Mouse (Mus musculus): Measurements from ENCODE around the gene Pde4a. TPM values are rescaled to one million over a fixed set of nuclear protein-coding genes. Genes with fewer than 3 reads are reported as not detected.

Gene Pde4a
- total RNA-seq, 1 experiment, result 3.2 TPM

GRCm38 (mm10) chr9:21125502-21126258, 39.8 kb upstream of the Pde4a start:
- Histone ChIP-seq H3K36me3 (ENCODE audit: control insufficient read depth, insufficient read depth, low read length, poor library complexity, severe bottlenecking) (no peaks in the 10 kb centered on the region; the same call in 1 of the 2 replicates), H3K4me3 (ENCODE audit: insufficient read depth in 1 of 2, low read depth in 1 of 2, low read length in 2 of 2, poor library complexity in 1 of 2, severe bottlenecking in 1 of 2) (no peak overlapping the region), H3K4me1 (ENCODE audit: control insufficient read depth in 2 of 2, insufficient read depth in 2 of 2, low read length in 2 of 2, poor library complexity in 1 of 2) (peaks cover 0 to 2% of the 10 kb centered on the region in 2 experiments; a peak in 2 of 4 replicates), H3K27ac (ENCODE audit: insufficient read depth, low read depth, low read length, poor library complexity, severe bottlenecking) (no peak overlapping the region), H3K9ac (ENCODE audit: insufficient read depth, low read depth, low read length, poor library complexity, severe bottlenecking) (no peak overlapping the region), H3K9me3 (ENCODE audit: control insufficient read depth, insufficient read depth, low read depth, low read length) (no peaks in the 10 kb centered on the region)
- no peak for DNase-seq (ENCODE audit: low read depth, low spot score)
- no peak for TF ChIP-seq CHD2 (IDR thresholded peaks at IDR 0.05; ENCODE audit: low read depth, low read length)
- in situ Hi-C loops (cut with MboI; ENCODE audit: low sequenced_read_pairs in 2 of 2, unreplicated experiment in 2 of 2), result no loop called here

GRCm38 (mm10) chr9:21126259-21126627, 39.3 kb upstream of the Pde4a start:
- no peak overlapping the region for H3K9ac ChIP-seq (ENCODE audit: insufficient read depth, low read depth, low read length, poor library complexity, severe bottlenecking)
- peaks cover 0 to 2% of the 10 kb centered on the region in 2 experiments; a peak in 2 of 4 replicates for H3K4me1 ChIP-seq (ENCODE audit: control insufficient read depth in 2 of 2, insufficient read depth in 2 of 2, low read length in 2 of 2, poor library complexity in 1 of 2)
- no peak overlapping the region for H3K27ac ChIP-seq (ENCODE audit: insufficient read depth, low read depth, low read length, poor library complexity, severe bottlenecking)
- no peak for DNase-seq (ENCODE audit: low read depth, low spot score)
- TF ChIP-seq CHD2 (IDR thresholded peaks at IDR 0.05; ENCODE audit: low read depth, low read length) (no peak), ZC3H11A (IDR thresholded peaks at IDR 0.05; ENCODE audit: borderline replicate concordance, low read depth, low read length) (no peak), ZNF384 (IDR thresholded peaks at IDR 0.05; ENCODE audit: low read depth, low read length) (no peak), HCFC1 (IDR thresholded peaks at IDR 0.05; ENCODE audit: borderline replicate concordance, insufficient read depth, low read length) (no peak), MAFK (IDR thresholded peaks at IDR 0.05; ENCODE audit: insufficient read depth, low read depth, low read length) (no peak)
- in situ Hi-C loops (cut with MboI; ENCODE audit: low sequenced_read_pairs in 2 of 2, unreplicated experiment in 2 of 2), result no loop called here
- H3K4me3 ChIP-seq (ENCODE audit: insufficient read depth in 1 of 2, low read depth in 1 of 2, low read length in 2 of 2, poor library complexity in 1 of 2, severe bottlenecking in 1 of 2), result no peak overlapping the region
- no peaks in the 10 kb centered on the region; the same call in 1 of the 2 replicates for H3K36me3 ChIP-seq (ENCODE audit: control insufficient read depth, insufficient read depth, low read length, poor library complexity, severe bottlenecking)
- H3K9me3 ChIP-seq (ENCODE audit: control insufficient read depth, insufficient read depth, low read depth, low read length), result no peaks in the 10 kb centered on the region

GRCm38 (mm10) chr9:21131059-21131956, 34.2 kb upstream of the Pde4a start, which contains the start of gene Tyk2:
TSS of gene Tyk2 (minus strand) at chr9:21131243.
- H3K9me3 ChIP-seq (ENCODE audit: control insufficient read depth, insufficient read depth, low read depth, low read length), result no peaks in the 10 kb centered on the region
- peak within 1 kb of the TSS; percentile 78 to 94 for H3K4me3 ChIP-seq (ENCODE audit: insufficient read depth in 1 of 2, low read depth in 1 of 2, low read length in 2 of 2, poor library complexity in 1 of 2, severe bottlenecking in 1 of 2)
- H3K27ac ChIP-seq (ENCODE audit: insufficient read depth, low read depth, low read length, poor library complexity, severe bottlenecking), result peak within 1 kb of the TSS; percentile 9; the same call in 1 of the 2 replicates
- peaks cover 0 to 5% of the 10 kb centered on the region in 2 experiments; a peak in 2 of 4 replicates for H3K4me1 ChIP-seq (ENCODE audit: control insufficient read depth in 2 of 2, insufficient read depth in 2 of 2, low read length in 2 of 2, poor library complexity in 1 of 2)
- peak; percentile 97 for DNase-seq (ENCODE audit: low read depth, low spot score)
- peak within 1 kb of the TSS; percentile 86 for H3K9ac ChIP-seq (ENCODE audit: insufficient read depth, low read depth, low read length, poor library complexity, severe bottlenecking)
- H3K36me3 ChIP-seq (ENCODE audit: control insufficient read depth, insufficient read depth, low read length, poor library complexity, severe bottlenecking), result no peaks in the 10 kb centered on the region; the same call in 1 of the 2 replicates
- TF ChIP-seq ZNF384 (IDR thresholded peaks at IDR 0.05; ENCODE audit: low read depth, low read length) (no peak), CHD2 (IDR thresholded peaks at IDR 0.05; ENCODE audit: low read depth, low read length) (peak; percentile 73), ZC3H11A (IDR thresholded peaks at IDR 0.05; ENCODE audit: borderline replicate concordance, low read depth, low read length) (no peak), HCFC1 (IDR thresholded peaks at IDR 0.05; ENCODE audit: borderline replicate concordance, insufficient read depth, low read length) (peak; percentile 76), MAFK (IDR thresholded peaks at IDR 0.05; ENCODE audit: insufficient read depth, low read depth, low read length) (0 out of 2 replicates have a peak, but pooled peaks have one; percentile 4)
- in situ Hi-C loops (cut with MboI; ENCODE audit: low sequenced_read_pairs in 2 of 2, unreplicated experiment in 2 of 2), result no loop called here

GRCm38 (mm10) chr9:21132102-21132775, 33.3 kb upstream of the Pde4a start:
- peaks cover 0 to 5% of the 10 kb centered on the region in 2 experiments; a peak in 2 of 4 replicates for H3K4me1 ChIP-seq (ENCODE audit: control insufficient read depth in 2 of 2, insufficient read depth in 2 of 2, low read length in 2 of 2, poor library complexity in 1 of 2)
- TF ChIP-seq HCFC1 (IDR thresholded peaks at IDR 0.05; ENCODE audit: borderline replicate concordance, insufficient read depth, low read length) (no peak), CHD2 (IDR thresholded peaks at IDR 0.05; ENCODE audit: low read depth, low read length) (no peak), ZC3H11A (IDR thresholded peaks at IDR 0.05; ENCODE audit: borderline replicate concordance, low read depth, low read length) (no peak), MAFK (IDR thresholded peaks at IDR 0.05; ENCODE audit: insufficient read depth, low read depth, low read length) (no peak), ZNF384 (IDR thresholded peaks at IDR 0.05; ENCODE audit: low read depth, low read length) (no peak)

More at GRCm38 (mm10) chr9:21132102-21132775, 33.3 kb upstream of the Pde4a start:
- Histone ChIP-seq H3K36me3 (ENCODE audit: control insufficient read depth, insufficient read depth, low read length, poor library complexity, severe bottlenecking) (no peaks in the 10 kb centered on the region), H3K27ac (ENCODE audit: insufficient read depth, low read depth, low read length, poor library complexity, severe bottlenecking) (no peak overlapping the region), H3K4me3 (ENCODE audit: insufficient read depth in 1 of 2, low read depth in 1 of 2, low read length in 2 of 2, poor library complexity in 1 of 2, severe bottlenecking in 1 of 2) (no peak overlapping the region; a peak in 1 of 4 replicates), H3K9ac (ENCODE audit: insufficient read depth, low read depth, low read length, poor library complexity, severe bottlenecking) (no peak overlapping the region), H3K9me3 (ENCODE audit: control insufficient read depth, insufficient read depth, low read depth, low read length) (no peaks in the 10 kb centered on the region)
- no peak for DNase-seq (ENCODE audit: low read depth, low spot score)
- in situ Hi-C loops (cut with MboI; ENCODE audit: low sequenced_read_pairs in 2 of 2, unreplicated experiment in 2 of 2), result no loop called here

Measured in ES-E14 (cell line).